Mouse (Mus musculus) T-cell, adult 66 days (primary cell): ENCODE measurements around the gene Pip4p1. TPM values are rescaled to one million over a fixed set of nuclear protein-coding genes. Genes with fewer than 3 reads are reported as not detected.

Experiments
- total RNA-seq, 2 experiments: library from RNA; stranded (reverse); gene quantifications; 3 replicates in 1 of 2; 4 replicates in 1 of 2; pipeline ENCODE4 v1.2.4; 2023

The Pip4p1 gene
- total RNA-seq: 10 to 100 TPM; 72.8 to 86.5 TPM

DNA sequence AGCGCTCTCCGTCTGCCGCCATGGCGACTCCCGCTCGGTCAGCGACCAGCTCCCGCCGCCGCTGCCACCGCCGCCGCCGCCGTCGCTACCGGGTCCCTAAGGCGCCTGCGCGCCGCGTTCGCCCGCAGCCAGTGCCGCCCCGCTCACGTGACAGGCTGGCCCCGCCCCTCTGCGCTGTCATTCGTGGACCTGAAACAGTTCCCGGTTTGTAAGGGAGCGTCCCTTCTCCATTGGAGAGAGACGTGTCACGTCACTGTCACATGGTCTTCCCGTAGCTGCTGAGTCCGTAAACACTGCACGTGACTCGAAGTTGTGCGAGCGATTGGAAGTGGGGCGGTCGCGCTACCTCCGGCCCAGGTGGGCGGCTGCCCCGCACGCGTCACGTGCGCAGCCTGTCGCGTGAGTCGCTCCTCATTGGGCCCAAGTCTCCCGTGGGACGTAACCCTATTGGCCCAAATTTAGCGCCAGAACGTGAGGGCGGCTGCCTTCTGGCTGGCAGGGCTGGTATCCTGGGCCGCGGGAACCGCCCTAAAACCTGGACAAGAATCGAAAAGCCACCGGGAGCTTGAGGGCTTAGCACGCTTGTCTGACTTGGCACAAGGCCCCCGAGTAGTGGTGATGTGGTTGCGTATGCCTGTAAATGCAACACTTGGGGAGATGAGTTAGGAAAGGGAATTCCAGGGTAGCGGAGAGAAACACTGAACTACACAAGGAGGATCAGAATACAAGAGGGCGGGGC, at the start of gene Pip4p1, which contains the start of gene Pnp:
TSS of gene Pip4p1 (minus strand) at position 103 of the 739 bp plus-strand sequence.
TSS of gene Pnp (plus strand) at position 329 of the 739 bp plus-strand sequence.

DNA sequence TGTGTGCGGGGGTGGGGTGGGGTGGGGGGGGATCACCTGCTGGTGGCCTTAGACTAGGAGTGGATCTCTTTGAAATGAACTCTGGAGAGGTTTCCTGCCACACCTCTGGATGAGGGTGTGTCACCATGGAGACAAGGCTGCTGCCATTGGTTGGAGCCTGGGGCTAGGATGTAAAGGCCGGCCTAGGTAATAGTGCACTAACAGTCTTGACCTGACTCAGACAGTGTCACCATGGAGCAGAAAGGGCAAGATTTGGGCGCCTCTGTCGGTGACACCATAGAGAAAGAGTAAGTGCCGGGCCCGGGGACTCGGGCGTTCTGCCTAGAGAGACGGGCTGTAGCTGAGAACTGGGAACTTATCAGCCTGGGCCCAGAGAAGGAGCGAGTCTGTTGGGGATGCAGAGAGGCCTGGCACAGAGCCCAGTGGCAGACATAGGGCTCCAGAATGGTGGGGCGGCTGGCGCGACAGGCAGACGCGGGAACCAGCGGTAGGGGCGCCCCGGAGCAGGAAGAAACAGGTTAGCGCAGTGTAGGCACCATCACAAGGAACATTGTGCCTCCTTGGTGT, 25.4 kb upstream of the Pip4p1 start, which contains the start of gene Pnp2:
TSS of gene Pnp2 (plus strand) at position 51 of the 567 bp plus-strand sequence.

DNA sequence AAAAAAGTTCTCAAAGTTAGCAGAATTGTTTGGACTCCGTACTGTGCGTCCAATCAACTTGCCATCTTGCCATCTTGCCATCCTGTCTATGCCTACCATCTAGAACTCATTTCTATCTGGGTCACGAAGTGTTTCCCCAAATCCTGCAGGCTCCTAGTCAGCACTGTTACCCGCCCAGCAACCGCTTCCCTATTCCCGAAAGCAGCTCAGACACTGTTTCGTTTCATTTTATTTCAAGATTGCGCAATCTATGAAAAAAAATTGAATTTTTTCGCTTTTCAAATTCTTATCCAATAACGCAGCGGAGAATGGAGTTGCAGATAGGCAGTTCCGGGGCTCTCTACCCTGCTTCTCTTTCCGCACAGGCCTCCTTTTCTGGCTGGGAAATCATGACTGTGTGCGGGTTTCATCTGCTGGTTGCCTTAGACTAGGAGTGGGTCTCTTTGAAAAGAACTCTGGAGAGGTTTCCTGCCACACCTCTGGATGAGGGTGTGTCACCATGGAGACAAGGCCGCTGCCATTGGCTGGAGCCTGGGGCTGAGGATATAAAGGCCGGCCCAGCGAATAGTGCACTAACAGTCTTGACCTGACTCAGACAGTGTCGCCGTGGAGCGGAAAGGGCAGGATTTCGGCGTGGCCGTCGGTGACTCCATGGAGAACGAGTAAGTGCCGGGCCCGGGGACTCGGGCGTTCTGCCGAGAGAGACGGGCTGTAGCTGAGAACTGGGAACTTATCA, 13.4 kb upstream of the Pip4p1 start, which contains the start of gene Gm49342:
TSS of gene Gm49342 (plus strand) at position 586 of the 736 bp plus-strand sequence.

DNA sequence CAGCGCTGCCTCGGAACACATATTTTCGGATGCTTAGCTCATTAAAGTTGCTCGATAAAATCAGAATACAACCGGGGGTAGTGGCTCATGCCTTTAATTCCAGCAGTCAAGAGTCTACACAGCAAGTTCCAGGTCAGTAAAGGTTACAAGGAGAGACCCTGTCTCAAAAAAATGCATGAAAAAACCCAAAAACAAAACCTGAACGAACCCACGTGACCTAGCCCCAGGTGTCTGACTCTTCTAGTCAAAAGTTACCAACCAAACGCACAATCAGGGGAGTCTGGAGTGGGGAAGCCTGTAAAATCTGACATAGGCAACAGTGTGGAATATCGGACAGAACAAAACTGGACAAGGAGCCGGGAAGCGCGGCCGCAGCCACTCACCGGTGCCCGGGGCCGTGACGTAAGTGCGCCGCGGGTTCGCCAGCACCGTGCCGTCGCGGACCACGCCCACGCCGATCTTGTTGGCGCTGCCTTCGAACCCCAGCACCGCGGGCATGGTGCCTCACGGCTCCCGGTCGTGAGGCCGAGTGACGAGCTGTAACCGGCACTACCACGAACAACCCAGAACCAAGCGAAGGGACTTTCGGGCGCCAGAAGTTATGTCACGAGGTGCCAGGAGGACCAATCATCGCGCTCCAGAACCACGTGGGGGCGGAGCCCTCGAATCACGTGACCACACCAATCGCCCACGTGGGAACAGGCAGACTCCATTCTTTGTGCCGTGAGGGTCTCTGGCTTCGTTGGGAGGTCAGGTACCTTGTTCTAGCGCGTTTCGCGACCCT, 6.2 kb downstream of the Pip4p1 start, which contains the start of the genes Osgep and Apex1:
TSS of gene Osgep (minus strand) at position 613 of the 784 bp plus-strand sequence.
TSS of gene Apex1 (plus strand) at position 688 of the 784 bp plus-strand sequence.

DNA sequence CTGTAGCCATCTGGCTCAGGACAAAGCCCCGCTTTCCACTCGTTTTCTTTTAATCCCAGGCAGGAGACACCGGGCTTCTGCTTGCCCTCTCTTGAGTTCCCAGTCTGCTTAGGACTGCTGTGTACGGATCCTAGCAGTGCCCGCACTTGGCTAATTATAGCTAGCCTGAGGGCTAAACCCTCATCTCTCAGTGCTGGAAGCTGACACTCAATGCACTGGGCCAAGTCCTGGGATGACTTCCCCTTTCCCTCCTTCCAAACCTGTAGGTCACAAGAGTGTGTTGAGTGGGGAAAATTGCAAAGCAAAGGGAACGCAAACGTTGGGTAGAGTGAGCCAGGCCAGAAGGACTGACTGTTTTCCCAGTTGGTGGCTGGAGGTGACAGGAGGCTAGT, 33.3 kb downstream of the Pip4p1 start, which contains the start of gene Klhl33:
TSS of gene Klhl33 (minus strand) at position 134 of the 392 bp plus-strand sequence.

Other genes starting within 250 kb of the Pip4p1 start
- gene Olfr747, start 237.7 kb downstream of the Pip4p1 start, total RNA-seq: not detected
- gene Olfr748, start 223.5 kb downstream of the Pip4p1 start, total RNA-seq: not detected
- not detected for gene Olfr749, start 185.8 kb downstream of the Pip4p1 start, total RNA-seq
- gene Ttc5, start 145.3 kb downstream of the Pip4p1 start, total RNA-seq: 10 to 100 TPM; 79.2 to 79.7 TPM
- gene Ccnb1ip1, start 123.1 kb downstream of the Pip4p1 start, total RNA-seq: under 1 TPM in 1 of 2 experiments, not detected in 1; 0.50 TPM
- gene Parp2, start 123.0 kb downstream of the Pip4p1 start, total RNA-seq: 10 to 100 TPM; 49.9 to 50.6 TPM
- gene Tep1, start 60.3 kb downstream of the Pip4p1 start, total RNA-seq: 10 to 100 TPM; 40.3 to 43.6 TPM
- not detected for gene Klhl33, start 33.3 kb downstream of the Pip4p1 start, total RNA-seq
- gene Osgep, start 6.0 kb downstream of the Pip4p1 start, total RNA-seq: 10 to 100 TPM; 29.2 to 31.8 TPM
- gene Apex1, start 5.9 kb downstream of the Pip4p1 start, total RNA-seq: 10 to 100 TPM; 45.3 to 49.3 TPM
- 10 to 100 TPM; 14.9 to 29.4 TPM for gene Pnp, start 226 bp upstream of the Pip4p1 start, total RNA-seq
- 10 to 100 TPM in 1 of 2 experiments, 1 to 10 TPM in 1; 9.2 to 28.2 TPM for gene Gm49342, start 13.7 kb upstream of the Pip4p1 start, total RNA-seq
- 1 to 10 TPM in 1 of 2 experiments, under 1 TPM in 1; 0.56 to 1.3 TPM for gene Pnp2, start 25.1 kb upstream of the Pip4p1 start, total RNA-seq
- not detected for gene Rnase10, start 76.9 kb upstream of the Pip4p1 start, total RNA-seq
- gene Rnase9, start 111.0 kb upstream of the Pip4p1 start, total RNA-seq: not detected
- not detected for gene Rnase11, start 119.3 kb upstream of the Pip4p1 start, total RNA-seq
- not detected for gene Rnase12, start 126.8 kb upstream of the Pip4p1 start, total RNA-seq
- not detected for gene Olfr750, start 143.6 kb upstream of the Pip4p1 start, total RNA-seq
- 1 to 10 TPM in 1 of 2 experiments, under 1 TPM in 1; 0.76 to 1.7 TPM for gene Rnase4, start 160.2 kb upstream of the Pip4p1 start, total RNA-seq
- not detected for gene Ang, start 160.3 kb upstream of the Pip4p1 start, total RNA-seq
- not detected for gene Eddm3b, start 183.6 kb upstream of the Pip4p1 start, total RNA-seq
- gene Rnase6, start 193.1 kb upstream of the Pip4p1 start, total RNA-seq: 1 to 10 TPM; 3.9 to 4.3 TPM
- not detected for gene Rnase1, start 215.9 kb upstream of the Pip4p1 start, total RNA-seq
- not detected for gene Rnase2b, start 231.4 kb upstream of the Pip4p1 start, total RNA-seq